Mouse (Mus musculus): Measurements from ENCODE around the gene Dlat.
"Not testable (repeated sequence)": the region's sequence is repeated elsewhere in the genome, so short reads cannot be mapped to it uniquely, and the experiment has no call there.

The Dlat gene

DNA sequence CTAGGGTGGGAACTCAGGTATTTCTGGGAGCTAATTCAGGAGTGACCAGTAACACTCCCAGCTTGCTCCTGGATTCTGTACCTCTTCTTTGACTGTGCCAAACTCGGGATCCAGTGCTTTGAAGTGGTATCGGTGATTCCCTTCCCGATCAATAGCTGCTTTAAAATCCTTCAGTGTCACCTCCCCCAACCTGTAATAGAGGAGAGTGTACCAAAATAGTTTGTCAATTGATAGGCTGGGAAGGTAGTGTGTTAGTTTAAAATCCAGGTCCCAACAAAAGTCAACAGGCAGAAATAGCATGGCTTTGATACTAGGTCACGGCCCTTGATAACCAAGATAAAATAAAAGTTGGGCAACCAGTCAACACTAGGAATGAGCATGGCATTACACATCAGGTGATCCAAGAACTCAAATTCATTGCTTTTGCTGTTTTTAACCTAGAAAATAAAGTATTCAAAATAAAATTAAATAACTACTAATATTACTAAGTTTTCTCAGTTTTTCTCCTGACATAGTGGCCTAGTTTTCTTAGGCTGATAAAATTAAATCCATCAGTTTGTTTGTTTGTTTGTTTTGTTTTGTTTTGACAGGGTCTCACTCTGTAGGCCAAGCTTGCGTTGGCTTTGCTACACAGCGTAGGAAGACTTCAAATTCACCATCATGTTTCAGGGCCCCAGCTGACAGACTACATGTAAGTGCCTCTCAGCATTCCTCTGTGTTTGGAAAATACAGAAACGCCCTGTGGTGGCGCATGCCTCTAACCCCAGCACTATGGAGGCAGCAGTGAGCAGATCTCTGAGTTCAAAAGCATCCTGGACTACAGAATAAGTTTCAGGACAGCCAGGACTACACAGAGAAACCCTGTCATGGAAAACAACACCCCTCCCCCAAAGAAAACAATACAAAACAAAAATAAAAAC is 8.3 kb upstream of the Dlat start:
- in situ Hi-C loops (cut with MboI; ENCODE audit: low pct_unique_long_range_greater_than_20kb in 1 of 2, low sequenced_read_pairs in 2 of 2, unreplicated experiment in 1 of 2): no loop called here

DNA sequence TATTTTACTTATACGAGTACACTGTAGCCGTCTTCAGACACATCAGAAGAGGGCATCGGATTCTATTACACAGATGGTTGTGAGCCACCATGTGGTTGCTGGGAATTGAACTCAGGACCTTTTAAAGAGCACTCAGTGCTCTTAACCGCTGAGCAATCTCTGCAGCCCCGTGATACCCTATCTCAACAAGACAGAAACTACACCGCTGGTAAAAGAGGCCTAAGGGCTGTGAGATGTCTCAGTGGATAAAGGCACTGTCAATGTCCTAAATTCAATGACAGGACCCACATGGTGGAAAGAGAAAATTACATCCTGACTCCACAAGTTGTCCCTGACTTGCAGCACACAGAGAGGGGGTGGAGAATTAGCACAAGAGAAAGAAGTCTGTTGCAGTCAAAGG is 6.9 kb upstream of the Dlat start:
- in situ Hi-C loops (cut with MboI; ENCODE audit: low pct_unique_long_range_greater_than_20kb in 1 of 2, low sequenced_read_pairs in 2 of 2, unreplicated experiment in 1 of 2): no loop called here

DNA sequence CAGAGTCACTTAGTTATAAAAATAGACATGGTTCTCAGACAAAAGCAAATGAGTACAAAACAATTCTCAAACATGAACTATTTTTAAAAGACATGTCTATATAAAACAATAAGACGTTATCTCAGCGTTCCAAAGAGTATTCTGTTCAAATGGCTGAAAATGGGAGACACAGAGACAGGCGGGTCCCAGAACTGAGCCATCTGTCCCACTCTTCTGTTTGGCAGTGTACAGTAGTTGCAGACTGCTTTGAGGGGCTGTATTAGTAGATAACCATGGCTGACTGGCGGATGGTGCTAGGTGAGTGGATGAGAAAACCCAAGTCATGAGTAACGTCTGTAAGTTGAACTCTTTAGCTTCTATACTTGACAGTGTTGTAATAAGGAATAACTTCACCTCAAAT is 5.2 kb upstream of the Dlat start:
- in situ Hi-C loops (cut with MboI; ENCODE audit: low pct_unique_long_range_greater_than_20kb in 1 of 2, low sequenced_read_pairs in 2 of 2, unreplicated experiment in 1 of 2): no loop called here

DNA sequence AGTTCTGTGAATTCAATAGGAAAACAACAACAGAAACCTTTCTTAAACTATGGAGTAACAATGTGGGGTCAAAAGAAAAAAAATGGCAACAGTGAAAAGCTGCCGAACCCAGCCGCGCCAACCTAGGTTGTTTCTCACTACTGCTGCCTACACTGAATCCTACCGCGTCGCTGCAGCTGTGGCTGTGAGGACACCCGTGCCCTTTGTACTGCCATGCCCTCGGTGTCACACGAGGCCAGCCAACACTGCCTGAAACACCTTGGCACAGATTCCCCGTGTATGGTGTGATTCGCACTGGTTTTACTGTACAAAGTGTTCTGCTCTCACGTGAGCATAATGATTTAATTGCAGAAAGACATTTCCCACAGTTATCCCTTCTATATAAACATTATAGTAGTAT is 851 bp upstream of the Dlat start:
- in situ Hi-C loops (cut with MboI; ENCODE audit: low pct_unique_long_range_greater_than_20kb in 1 of 2, low sequenced_read_pairs in 2 of 2, unreplicated experiment in 1 of 2): no loop called here

DNA sequence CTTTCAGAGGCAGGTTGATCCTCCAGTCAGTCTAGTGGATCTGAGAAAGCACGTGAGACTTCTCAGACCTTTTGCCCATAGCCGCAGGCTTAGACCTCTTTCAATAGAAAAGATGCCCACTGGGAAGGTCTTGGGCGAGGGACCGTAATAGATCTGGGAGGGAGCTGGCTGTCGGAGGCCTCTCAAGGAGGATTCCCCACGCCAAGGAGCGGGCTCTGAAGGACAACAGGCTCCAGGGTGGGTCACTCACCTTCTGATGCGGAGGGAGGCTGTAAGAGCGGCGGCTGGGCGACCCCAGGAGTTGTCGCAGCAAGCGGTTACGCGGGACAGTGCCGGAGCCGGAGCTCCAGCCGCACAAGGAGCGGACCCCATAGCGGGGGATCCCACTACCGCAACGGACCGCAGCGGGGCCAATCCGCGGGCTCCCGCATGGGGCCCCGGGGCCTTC is 615 bp downstream of the Dlat start:
- in situ Hi-C loops (cut with MboI; ENCODE audit: low pct_unique_long_range_greater_than_20kb in 1 of 2, low sequenced_read_pairs in 2 of 2, unreplicated experiment in 1 of 2): no loop called here

DNA sequence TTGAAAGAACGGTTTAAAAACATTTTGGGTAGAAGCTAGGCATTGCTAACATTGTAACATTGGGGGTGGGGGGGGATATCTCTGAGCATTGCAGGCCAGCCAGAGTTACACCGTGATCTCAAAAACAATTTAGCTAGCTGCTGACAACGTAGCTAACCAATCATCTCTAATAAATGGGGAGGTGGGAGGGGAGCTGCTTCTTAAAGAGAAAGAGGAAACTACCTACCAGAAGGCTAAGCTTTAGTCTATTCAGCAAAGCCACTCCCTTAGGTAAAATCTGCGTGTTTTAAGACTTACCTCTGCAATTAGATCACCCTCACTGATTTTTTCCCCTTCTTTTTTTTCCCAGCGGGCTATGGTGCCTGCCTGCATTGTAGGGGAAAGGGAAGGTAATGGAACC is 1.2 kb downstream of the Dlat start:
- in situ Hi-C loops (cut with MboI; ENCODE audit: low pct_unique_long_range_greater_than_20kb in 1 of 2, low sequenced_read_pairs in 2 of 2, unreplicated experiment in 1 of 2): no loop called here

DNA sequence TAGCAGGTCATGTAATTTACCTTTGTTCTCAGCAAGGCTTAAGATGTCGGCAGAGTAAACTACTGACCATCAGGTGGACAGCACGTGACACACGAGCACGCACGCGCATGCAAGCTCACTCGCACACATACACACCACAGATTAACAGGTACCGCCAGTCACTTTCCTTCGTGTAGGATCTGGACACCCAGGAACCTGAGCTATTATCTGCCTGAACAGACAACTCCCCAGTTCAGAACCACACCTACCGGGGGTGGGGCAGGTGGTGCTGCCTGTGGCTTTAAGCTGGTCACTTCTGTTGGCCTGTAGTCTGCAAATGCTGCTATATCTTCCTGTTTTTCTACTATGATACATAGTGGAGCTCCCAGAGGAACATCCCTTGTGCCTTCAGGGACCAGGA is 9.1 kb downstream of the Dlat start:
- in situ Hi-C loops (cut with MboI; ENCODE audit: low pct_unique_long_range_greater_than_20kb in 1 of 2, low sequenced_read_pairs in 2 of 2, unreplicated experiment in 1 of 2): no loop called here

DNA sequence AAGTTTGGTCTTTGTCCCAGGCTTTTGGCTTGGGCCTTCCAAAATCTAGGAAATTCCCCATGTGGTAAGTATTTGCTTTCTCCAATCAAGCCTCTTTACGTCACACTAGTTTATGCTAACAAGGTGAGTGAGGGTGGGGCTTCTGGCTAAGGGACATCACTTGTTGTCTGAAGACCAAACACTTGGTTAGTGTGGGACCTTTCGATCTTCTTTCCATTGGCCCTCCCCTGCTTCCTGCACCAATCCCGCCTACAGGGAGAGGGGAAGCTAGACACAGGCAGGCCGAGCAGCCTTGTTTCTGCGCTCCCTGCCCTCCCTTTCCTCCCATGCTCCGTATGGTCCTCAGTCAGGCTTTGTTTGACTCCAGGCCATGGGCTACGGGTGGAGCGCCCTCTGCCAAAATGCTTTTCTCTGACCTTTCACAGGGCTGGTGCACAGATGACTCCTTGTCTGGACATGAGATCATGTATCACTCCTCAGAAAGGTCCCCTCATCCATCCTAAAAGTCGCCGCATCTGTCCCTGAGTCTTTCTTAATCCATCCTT is 12.7 kb downstream of the Dlat start:
- in situ Hi-C loops (cut with MboI; ENCODE audit: low pct_unique_long_range_greater_than_20kb in 1 of 2, low sequenced_read_pairs in 2 of 2, unreplicated experiment in 1 of 2): no loop called here

DNA sequence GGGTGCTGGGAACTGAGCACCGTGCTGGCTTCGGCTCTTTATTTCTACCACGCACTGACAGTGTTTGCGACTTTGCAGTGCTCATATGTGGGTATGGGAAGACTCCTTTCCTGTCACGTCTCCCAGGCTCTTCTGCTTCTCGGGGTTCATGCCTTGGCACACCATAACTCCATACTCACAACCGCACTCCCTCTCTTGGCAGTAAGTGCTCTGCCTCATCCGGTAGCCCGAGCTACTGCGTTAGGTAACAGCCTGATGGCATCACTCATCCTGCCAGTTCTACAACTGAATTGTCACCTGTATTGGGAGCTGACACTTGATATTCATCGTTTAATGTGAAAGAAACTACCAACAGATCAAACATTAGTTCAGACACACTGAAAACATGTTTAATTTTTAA is 25.3 kb downstream of the Dlat start:
- in situ Hi-C loops (cut with MboI; ENCODE audit: low pct_unique_long_range_greater_than_20kb in 1 of 2, low sequenced_read_pairs in 2 of 2, unreplicated experiment in 1 of 2): no loop called here

DNA sequence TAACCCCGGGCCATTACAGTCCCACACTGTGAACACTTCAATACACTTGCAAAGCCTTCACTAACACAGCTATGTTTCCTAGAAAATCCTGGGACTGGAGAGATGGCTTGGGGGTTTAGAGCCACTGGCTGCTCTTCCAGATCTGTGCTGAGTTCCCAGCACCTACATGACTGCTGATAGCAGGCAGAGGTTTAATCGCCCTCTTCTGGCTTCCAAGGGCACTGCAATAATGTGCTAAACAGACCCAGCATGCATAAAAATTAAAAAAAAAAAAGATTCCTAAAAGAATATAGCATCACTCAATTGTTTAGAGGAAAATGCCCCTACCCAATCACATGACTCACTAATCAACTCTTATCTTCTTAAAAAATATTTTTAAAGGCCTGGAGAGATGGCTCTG is 26.5 kb downstream of the Dlat start:
- in situ Hi-C loops (cut with MboI; ENCODE audit: low pct_unique_long_range_greater_than_20kb in 1 of 2, low sequenced_read_pairs in 2 of 2, unreplicated experiment in 1 of 2): no loop called here

DNA sequence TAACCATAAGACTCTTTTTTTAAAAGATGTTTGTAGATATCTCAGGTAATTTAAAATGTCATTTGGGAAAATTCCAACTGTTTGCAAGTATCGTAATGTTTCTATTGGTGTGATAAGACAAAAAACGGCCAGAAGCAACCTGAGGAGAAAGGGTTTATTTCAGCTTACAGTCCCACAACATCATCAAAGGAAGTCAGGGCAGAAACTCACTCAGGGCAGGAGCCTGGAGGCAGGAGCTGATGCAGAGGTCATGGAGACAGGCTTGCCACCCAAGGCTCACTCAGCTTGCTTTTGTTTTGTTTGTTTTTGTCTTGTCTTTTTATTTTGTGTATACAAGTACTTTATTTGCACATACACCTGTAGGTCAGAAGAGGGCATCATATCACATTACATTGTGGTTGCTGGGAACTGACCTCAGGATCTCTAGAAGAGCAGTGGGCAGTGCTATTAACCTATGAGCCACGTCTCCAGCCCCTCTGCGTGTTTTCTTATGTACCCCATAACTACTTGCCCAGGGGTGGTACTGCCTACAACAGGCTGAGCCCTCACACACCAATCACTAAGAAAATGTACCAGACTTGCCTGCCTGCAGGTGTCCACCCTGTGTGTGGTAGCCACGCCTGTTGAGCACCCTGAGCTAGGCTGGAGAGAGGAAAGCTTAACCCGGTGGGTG is 27.4 kb downstream of the Dlat start:
- in situ Hi-C loops (cut with MboI; ENCODE audit: low pct_unique_long_range_greater_than_20kb in 1 of 2, low sequenced_read_pairs in 2 of 2, unreplicated experiment in 1 of 2): no loop called here

DNA sequence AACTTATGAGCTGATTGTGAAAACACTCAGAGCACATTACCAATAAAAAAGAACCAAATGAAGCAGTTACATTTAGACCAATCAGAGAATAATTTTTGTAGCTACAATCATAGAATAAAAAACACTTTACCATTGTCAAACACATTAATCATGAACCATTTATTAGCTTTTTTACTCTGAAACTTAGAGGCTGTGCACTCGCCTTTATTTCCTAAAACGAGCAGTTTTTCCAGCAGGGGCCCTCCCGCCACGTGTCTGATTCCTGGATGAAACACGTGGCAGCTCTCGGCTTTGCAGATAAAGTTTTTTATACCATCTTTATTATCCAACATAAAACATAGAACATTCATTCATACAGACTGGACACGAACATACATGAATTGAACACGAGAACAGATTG is 28.7 kb downstream of the Dlat start:
- in situ Hi-C loops (cut with MboI; ENCODE audit: low pct_unique_long_range_greater_than_20kb in 1 of 2, low sequenced_read_pairs in 2 of 2, unreplicated experiment in 1 of 2): not testable (repeated sequence)

DNA sequence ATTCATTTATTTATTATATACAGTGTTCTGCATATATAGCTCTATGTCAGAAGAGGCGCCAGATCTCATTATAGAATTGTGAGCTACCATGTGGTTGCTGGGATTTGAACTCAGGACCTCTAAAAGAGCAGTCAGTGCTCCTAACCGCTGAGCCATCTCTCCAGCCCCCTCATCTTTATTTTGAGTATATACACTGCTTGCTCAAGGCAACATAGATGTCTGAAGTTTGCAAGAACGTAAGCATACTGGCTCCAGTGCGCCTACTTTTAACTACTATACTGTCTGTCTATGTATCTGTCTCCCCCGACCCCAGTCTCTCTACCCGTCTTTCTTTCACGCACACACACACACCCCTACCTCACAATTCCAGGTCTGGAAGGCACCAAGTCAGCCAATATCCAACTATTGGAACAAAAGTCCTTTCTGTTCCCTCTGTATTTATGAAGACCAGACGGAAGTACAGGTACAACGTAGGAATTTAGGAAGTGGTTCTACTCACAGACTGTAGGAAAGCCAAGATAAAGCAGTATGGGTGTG is 41.7 kb downstream of the Dlat start:
- in situ Hi-C loops (cut with MboI; ENCODE audit: low pct_unique_long_range_greater_than_20kb in 1 of 2, low sequenced_read_pairs in 2 of 2, unreplicated experiment in 1 of 2): no loop called here

DNA sequence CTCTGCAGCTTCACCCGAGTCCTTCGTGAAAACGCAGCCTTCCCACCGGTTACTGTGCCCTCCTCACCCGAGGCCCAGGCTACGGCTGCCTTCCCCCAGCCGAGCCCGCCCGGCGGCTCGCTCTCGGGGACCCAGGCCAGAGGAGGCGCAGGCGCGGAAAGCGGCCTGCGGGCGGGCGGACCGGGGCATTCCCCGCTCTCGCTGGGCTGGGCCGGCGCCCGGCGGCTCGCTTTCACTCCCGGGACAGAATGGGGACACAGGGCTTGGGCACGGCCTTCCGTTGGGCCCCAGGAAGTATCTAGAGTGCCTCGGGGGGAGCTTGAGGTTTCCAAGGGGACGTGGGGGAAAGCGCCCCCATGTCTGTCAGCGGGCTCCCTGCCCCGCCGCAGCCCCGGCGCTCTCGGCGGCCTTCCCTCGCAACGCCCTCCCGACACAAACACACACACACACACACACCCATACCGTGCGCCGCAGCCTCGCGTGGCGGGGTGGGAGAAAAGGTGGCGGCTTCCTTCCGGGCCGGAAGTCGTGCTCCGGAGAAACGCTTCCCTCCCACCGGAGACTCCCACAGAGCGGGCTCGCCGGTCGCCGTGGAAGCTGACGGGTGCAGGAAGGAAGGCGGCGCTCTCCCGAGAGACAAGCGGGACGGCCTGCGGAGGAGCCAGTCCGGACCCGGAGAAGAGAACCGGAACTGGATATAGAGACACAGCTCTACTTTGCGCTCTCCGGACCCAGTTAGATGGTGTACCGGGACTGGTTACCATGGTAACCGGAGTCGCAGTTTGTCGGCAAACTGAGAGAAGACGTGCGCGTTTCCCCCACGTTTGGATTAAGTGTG is 42.6 kb downstream of the Dlat start, which contains the start of the genes Pih1d2 and Nkapd1:
Pih1d2 (plus strand) TSS at position 556 of the 838 bp plus-strand sequence.
Nkapd1 (minus strand) TSS at position 699 of the 838 bp plus-strand sequence.
- in situ Hi-C loops (cut with MboI; ENCODE audit: low pct_unique_long_range_greater_than_20kb in 1 of 2, low sequenced_read_pairs in 2 of 2, unreplicated experiment in 1 of 2): no loop called here

DNA sequence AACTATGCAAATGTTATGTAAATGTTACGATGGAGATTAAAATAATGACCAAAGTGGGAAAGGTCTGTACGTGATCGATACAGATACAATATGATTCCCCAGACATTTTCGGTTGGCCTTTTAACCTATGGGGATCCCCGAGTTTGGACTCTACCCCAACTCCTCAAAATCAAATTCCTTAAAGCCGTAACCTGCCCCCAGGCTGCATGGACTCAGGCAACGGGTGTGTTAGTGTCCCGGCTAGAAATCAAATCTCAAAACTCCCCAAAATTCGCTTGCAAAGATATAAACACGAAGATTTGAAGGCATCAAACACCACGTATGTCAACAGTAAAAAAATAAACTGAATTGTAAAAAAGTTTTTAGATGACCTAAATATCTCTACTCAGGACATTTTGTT is 43.4 kb downstream of the Dlat start:
- in situ Hi-C loops (cut with MboI; ENCODE audit: low pct_unique_long_range_greater_than_20kb in 1 of 2, low sequenced_read_pairs in 2 of 2, unreplicated experiment in 1 of 2): no loop called here

DNA sequence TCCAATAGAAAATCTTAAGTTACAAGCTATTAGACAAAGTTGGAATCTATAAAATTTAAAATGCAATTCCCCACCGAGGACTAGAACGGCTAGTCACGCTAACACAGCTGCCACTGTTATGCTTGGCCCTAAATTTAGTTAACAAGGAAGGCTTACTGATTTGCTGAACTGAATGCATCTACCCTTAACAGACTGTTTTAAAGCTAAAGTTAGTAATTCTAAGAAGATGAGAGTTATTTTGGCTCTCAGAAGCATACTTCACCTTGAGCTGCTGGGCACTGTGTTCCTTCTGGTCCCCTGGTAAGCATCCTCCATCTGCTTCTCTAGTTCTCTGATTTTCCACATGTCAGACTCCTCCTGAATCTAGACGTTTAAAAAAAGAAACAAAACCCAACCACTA is 47.5 kb downstream of the Dlat start:
- in situ Hi-C loops (cut with MboI; ENCODE audit: low pct_unique_long_range_greater_than_20kb in 1 of 2, low sequenced_read_pairs in 2 of 2, unreplicated experiment in 1 of 2): no loop called here

DNA sequence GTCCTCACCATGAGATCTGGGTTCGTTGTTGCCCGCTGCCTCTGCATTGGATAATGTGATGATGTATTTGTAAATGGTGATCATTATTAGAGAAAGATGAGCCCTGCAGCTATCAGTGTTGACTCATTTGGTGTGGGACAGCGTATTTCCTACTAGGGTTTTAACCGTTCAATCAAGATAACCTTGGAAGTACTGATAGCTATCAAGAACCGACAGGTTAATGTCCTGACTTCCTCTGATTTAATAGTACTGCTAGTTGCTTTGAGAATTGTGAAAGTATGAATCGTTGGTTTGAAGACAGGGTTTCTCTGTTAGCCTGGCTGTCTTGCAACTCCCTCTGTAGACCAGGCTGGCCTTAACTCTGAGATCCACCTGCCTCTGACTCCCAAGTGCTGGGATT is 55.2 kb downstream of the Dlat start:
- in situ Hi-C loops (cut with MboI; ENCODE audit: low pct_unique_long_range_greater_than_20kb in 1 of 2, low sequenced_read_pairs in 2 of 2, unreplicated experiment in 1 of 2): no loop called here

DNA sequence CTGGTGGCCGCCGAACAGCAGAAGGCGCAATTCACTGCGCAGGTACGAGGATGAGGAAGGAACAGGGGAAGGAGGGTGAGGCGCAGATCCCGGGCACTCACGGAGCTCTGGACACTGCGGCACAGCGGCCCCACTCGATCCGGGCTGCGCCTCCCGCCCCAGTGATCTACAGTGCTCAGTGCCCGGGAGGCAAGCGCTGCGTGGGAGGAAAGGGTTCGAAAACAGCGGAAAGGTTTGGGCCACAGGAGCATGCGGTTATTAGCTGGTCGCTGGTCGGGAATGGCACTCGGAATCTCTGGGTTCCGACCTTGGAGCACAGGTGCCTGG is 55.6 kb downstream of the Dlat start:
- in situ Hi-C loops (cut with MboI; ENCODE audit: low pct_unique_long_range_greater_than_20kb in 1 of 2, low sequenced_read_pairs in 2 of 2, unreplicated experiment in 1 of 2): no loop called here

Data from mouse embryonic stem cell (cell line).